10 mouse cellular contexts compared by ENCODE assay signal in genomic region chr14:25739957-25740565, GRCm38 (mm10). TPM values are rescaled to one million over a fixed set of nuclear protein-coding genes. Genes with fewer than 3 reads are reported as not detected.
DNase-seq lines count a peak whose midpoint lies in the region; ATAC-seq and TF ChIP-seq lines count a peak whose summit lies in the region.
"Had no signal": no experiment of that assay in that cellular context is flagged by ENCODE, and none has a peak within 500 bp of the region (broad histone marks: within the 10 kb centered on the region; RNA-seq: fewer than 3 reads in every experiment).

No protein-coding gene starts in this region.

- no peak overlapping the region for H3K9ac ChIP-seq in hindbrain, embryonic 16.5 days (ENCODE audit: low read depth, low read length)

- H3K27me3 ChIP-seq in hindbrain, embryonic 16.5 days (replicated peaks; ENCODE audit: control insufficient read depth, insufficient read depth, low read length), result no peaks in the 10 kb centered on the region
- H3K27me3 ChIP-seq in limb, embryonic 10.5 days (ENCODE audit: low read depth, poor library complexity, severe bottlenecking), result no peaks in the 10 kb centered on the region

- intact Hi-C loops in gastrocnemius, adult 2 months (cut with DNase I), result no loop called here
- intact Hi-C loops in gastrocnemius, postnatal 36 days (cut with DNase I), result no loop called here

- H3K27ac ChIP-seq in gastrocnemius, adult 2 months, result peak overlapping the region; percentile 67
- H3K27ac ChIP-seq in hindbrain, embryonic 16.5 days (ENCODE audit: low read depth, low read length), result 0 out of 2 replicates have a peak overlapping the region, but pooled peaks have one; percentile 59
- H3K27ac ChIP-seq in limb, embryonic 10.5 days, result peak overlapping the region; percentile 85

- no peaks in the 10 kb centered on the region for H3K9me3 ChIP-seq in hindbrain, embryonic 16.5 days (ENCODE audit: control insufficient read depth, low read length)
- H3K9me3 ChIP-seq in limb, embryonic 10.5 days (replicated peaks), result no peaks in the 10 kb centered on the region

- H3K4me3 ChIP-seq in gastrocnemius, adult 2 months, result no peak overlapping the region
- no peak overlapping the region for H3K4me3 ChIP-seq in hindbrain, embryonic 16.5 days (ENCODE audit: low read length)
- H3K4me3 ChIP-seq in limb, embryonic 10.5 days, result no peak overlapping the region

- no peaks in the 10 kb centered on the region for H3K36me3 ChIP-seq in hindbrain, embryonic 16.5 days (ENCODE audit: control insufficient read depth, insufficient read depth, low read length)
- H3K36me3 ChIP-seq in limb, embryonic 10.5 days, result peaks cover 23% of the 10 kb centered on the region; the same call in 1 of the 2 replicates

- peak; percentile 69 for DNase-seq in gastrocnemius, adult 2 months
- no peak for DNase-seq in gastrocnemius, postnatal 36 days
- DNase-seq in cerebellum, adult 18-20 months, result peak; percentile 39 to 53
- no peak for DNase-seq in limb, embryonic 10.5 days (ENCODE audit: low spot score)
- DNase-seq in kidney, adult 8-10 months, result no peak
- DNase-seq in T-cell, adult 2 months (ENCODE audit: low spot score), result no peak
- DNase-seq in spleen, postnatal 36 days (ENCODE audit: low spot score in 2 of 2), result no peak
- DNase-seq: adrenal gland, adult 2 months; lung, postnatal 36 days had no signal

- H3K4me2 ChIP-seq in hindbrain, embryonic 16.5 days (ENCODE audit: low read length), result no peak overlapping the region

- peak; percentile 78 for ATAC-seq in hindbrain, embryonic 16.5 days

- WGBS in hindbrain, embryonic 16.5 days, result 59% methylated on average over 4 of the region's 4 CpGs
- WGBS in limb, embryonic 10.5 days, result 74% methylated on average over 4 of the region's 4 CpGs

- peaks cover 32% of the 10 kb centered on the region for H3K4me1 ChIP-seq in hindbrain, embryonic 16.5 days (ENCODE audit: control insufficient read depth, insufficient read depth, low read depth, low read length)
- H3K4me1 ChIP-seq in limb, embryonic 10.5 days, result peaks cover 65% of the 10 kb centered on the region

- peak; percentile 23; the same call in 1 of the 2 replicates for TF ChIP-seq CTCF in gastrocnemius, adult 2 months (IDR thresholded peaks at IDR 0.05)

RNA-seq across cellular contexts. Expression of gene Zcchc24, which starts 28.8 kb away (rescaled TPM):
- total RNA-seq in gastrocnemius, adult 2 months (2021), result 10 to 100 TPM; 40.6 to 59.3 TPM
- total RNA-seq in gastrocnemius, postnatal 36 days (2021), result 10 to 100 TPM; 38.4 to 49.4 TPM
- 10.1 and 17.2 TPM in 2 replicates for polyA plus RNA-seq in hindbrain, embryonic 16.5 days (2015; fragmentation: Nextera tagmentation; extraction: Ambion mirVana)
- 9.9 and 17.0 TPM in 2 replicates for polyA plus RNA-seq in limb, embryonic 10.5 days (2016; fragmentation: Nextera tagmentation; extraction: Ambion mirVana)

RNA-seq across cellular contexts. Expression of gene Ppif, which starts 46.1 kb away (rescaled TPM):
- 10 to 100 TPM; 26.0 to 43.4 TPM for total RNA-seq in gastrocnemius, adult 2 months (2021)
- total RNA-seq in gastrocnemius, postnatal 36 days (2021), result 10 to 100 TPM; 31.8 to 36.5 TPM
- polyA plus RNA-seq in hindbrain, embryonic 16.5 days (2015; fragmentation: Nextera tagmentation; extraction: Ambion mirVana), result 34.6 and 45.4 TPM in 2 replicates
- polyA plus RNA-seq in limb, embryonic 10.5 days (2016; fragmentation: Nextera tagmentation; extraction: Ambion mirVana), result 56.8 and 67.3 TPM in 2 replicates

Comparison
In these comparisons a context has a peak if more than half of its experiments do, and no peak if none do; other contexts are left out.
1. DNase-seq: peak in gastrocnemius, adult 2 months (single experiment) and cerebellum, adult 18-20 months (2 of 2); none in gastrocnemius, postnatal 36 days (0 of 2), limb, embryonic 10.5 days (single experiment), kidney, adult 8-10 months (0 of 2), T-cell, adult 2 months (single experiment) and spleen, postnatal 36 days (0 of 2).
2. Peak in every context shown above with its lines, with median percentiles within 50 percentile points of each other: H3K27ac ChIP-seq.